Mouse (Mus musculus): ENCODE data around the gene Ubxn7. TPM values are rescaled to one million over a fixed set of nuclear protein-coding genes. Genes with fewer than 3 reads are reported as not detected.

Ubxn7 gene
- total and polyA plus RNA-seq, 3 experiments: 5.0 to 126 (median 32.6) TPM

GRCm38 (mm10) chr16:32417457-32417856 lies 85.4 kb downstream of the Ubxn7 start:
- H3K4me3 ChIP-seq (ENCODE audit: low read depth, low read length): no peak overlapping the region
- H3K4me1 ChIP-seq (ENCODE audit: insufficient read depth, low read depth, low read length): peaks cover 24% of the 10 kb centered on the region
- ATAC-seq (ENCODE audit: extremely low read depth, insufficient number of reproducible peaks, low FRiP score, poor library complexity, severe bottlenecking): no peak
- TF ChIP-seq TAL1 (conservative IDR thresholded peaks at IDR 0.05; ENCODE audit: low read depth, low read length) (no peak), GATA2 (IDR thresholded peaks at IDR 0.05; ENCODE audit: borderline replicate concordance, low read depth, low read length) (no peak), POLR2AphosphoS5 (IDR thresholded peaks at IDR 0.05; ENCODE audit: insufficient replicate concordance, low read depth, low read length) (no peak), CTCF (IDR thresholded peaks at IDR 0.05; ENCODE audit: low read depth, low read length) (no peak), GATA1 (IDR thresholded peaks at IDR 0.05; ENCODE audit: borderline replicate concordance, low read length) (no peak)
- no peaks in the 10 kb centered on the region for H3K36me3 ChIP-seq (replicated peaks)
- no peaks in the 10 kb centered on the region for H3K27me3 ChIP-seq (ENCODE audit: insufficient read depth, low read length)
- peaks cover 15% of the 10 kb centered on the region for H3K9me3 ChIP-seq (replicated peaks)
- DNase-seq (ENCODE audit: low spot score): no peak

DNA sequence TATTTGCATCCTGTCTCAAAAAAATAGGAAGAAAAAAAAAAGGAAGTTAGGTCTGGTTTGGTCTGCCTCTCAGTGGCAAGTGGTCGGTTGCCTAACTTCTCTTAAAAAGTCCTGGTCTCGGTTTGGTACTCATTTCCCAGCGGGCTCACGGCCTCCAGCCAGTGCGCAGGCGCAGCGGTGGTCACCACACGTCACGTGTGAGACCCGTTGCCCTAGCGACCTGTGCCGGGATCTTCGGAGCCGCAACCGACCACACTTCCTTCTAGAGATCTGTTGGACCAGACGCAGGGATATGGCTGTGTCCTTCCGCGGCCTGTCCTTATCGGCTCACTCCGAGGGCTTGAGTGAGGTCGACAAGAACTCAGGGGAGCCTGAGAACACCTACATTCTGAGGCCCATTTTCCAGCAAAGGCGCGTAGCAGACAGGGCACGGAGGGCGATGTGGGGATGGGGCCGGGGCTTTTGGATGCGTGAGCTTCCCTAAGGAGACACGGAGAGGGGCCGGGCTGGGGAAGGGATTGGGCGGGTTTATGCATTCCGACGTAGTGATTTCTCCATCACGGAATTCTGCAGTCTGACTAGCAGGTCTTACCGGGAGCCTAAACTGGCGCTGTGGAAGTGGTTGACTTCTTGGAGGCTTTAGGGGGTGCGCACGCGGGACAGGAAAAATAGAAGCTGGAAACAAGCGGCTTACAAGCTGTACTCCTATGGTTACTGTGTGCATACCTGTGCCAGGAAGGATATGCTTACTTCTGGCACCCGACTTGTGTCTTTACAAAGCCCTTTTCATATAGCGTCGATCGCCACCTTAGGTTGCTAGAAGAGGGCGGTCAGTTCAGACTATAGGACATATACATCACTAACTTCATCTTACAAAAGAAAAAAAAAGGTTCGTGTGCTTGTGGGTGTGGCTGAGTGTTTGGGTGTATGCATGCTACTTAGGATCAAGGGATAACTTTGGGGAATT lies 87.7 kb downstream of the Ubxn7 start, which contains the start of gene Tctex1d2:
Tctex1d2 (plus strand) TSS at position 186 of the 967 bp plus-strand sequence.
- Histone ChIP-seq H3K4me1 (ENCODE audit: insufficient read depth, low read depth, low read length) (peaks cover 26% of the 10 kb centered on the region), H3K27me3 (ENCODE audit: insufficient read depth, low read length) (no peaks in the 10 kb centered on the region), H3K4me3 (ENCODE audit: low read depth, low read length) (peak within 1 kb of the TSS; percentile 75), H3K36me3 (replicated peaks) (no peaks in the 10 kb centered on the region), H3K9me3 (replicated peaks) (peaks cover 12% of the 10 kb centered on the region)
- ATAC-seq (ENCODE audit: extremely low read depth, insufficient number of reproducible peaks, low FRiP score, poor library complexity, severe bottlenecking) (peak; percentile 78), DNase-seq (ENCODE audit: low spot score) (peak; percentile 91)
- TF ChIP-seq CTCF (IDR thresholded peaks at IDR 0.05; ENCODE audit: low read depth, low read length) (no peak), TAL1 (conservative IDR thresholded peaks at IDR 0.05; ENCODE audit: low read depth, low read length) (no peak), POLR2AphosphoS5 (IDR thresholded peaks at IDR 0.05; ENCODE audit: insufficient replicate concordance, low read depth, low read length) (no peak), GATA2 (IDR thresholded peaks at IDR 0.05; ENCODE audit: borderline replicate concordance, low read depth, low read length) (no peak), GATA1 (IDR thresholded peaks at IDR 0.05; ENCODE audit: borderline replicate concordance, low read length) (no peak)

DNA sequence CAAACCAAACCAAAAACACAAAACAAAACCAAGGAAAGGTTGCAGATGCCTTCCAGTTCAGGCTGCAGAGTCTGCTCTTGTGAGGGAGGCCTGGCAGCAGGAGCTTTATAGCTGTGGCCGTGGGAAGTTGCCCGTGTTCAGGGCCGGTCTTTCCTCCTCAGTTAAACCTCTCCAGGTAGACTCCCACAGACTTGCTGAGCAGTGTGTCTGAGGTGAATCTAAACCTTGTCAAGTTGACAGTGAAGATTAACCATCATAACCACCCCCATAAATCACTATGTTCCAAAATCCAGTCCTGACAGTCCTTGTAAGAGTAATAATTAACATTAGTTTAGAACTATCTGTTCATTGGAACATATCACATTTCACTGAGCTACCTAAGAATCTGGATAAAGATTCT lies 95.4 kb downstream of the Ubxn7 start:
- ATAC-seq (ENCODE audit: extremely low read depth, insufficient number of reproducible peaks, low FRiP score, poor library complexity, severe bottlenecking) (no peak), DNase-seq (ENCODE audit: low spot score) (no peak)
- peaks cover 18% of the 10 kb centered on the region for H3K36me3 ChIP-seq (replicated peaks)
- H3K9me3 ChIP-seq (replicated peaks): no peaks in the 10 kb centered on the region
- TF ChIP-seq GATA2 (IDR thresholded peaks at IDR 0.05; ENCODE audit: borderline replicate concordance, low read depth, low read length) (no peak), TAL1 (conservative IDR thresholded peaks at IDR 0.05; ENCODE audit: low read depth, low read length) (no peak), CTCF (IDR thresholded peaks at IDR 0.05; ENCODE audit: low read depth, low read length) (no peak), GATA1 (IDR thresholded peaks at IDR 0.05; ENCODE audit: borderline replicate concordance, low read length) (no peak), POLR2AphosphoS5 (IDR thresholded peaks at IDR 0.05; ENCODE audit: insufficient replicate concordance, low read depth, low read length) (no peak)
- no peaks in the 10 kb centered on the region for H3K27me3 ChIP-seq (ENCODE audit: insufficient read depth, low read length)
- H3K4me3 ChIP-seq (ENCODE audit: low read depth, low read length): no peak overlapping the region
- peaks cover 33% of the 10 kb centered on the region for H3K4me1 ChIP-seq (ENCODE audit: insufficient read depth, low read depth, low read length)

DNA sequence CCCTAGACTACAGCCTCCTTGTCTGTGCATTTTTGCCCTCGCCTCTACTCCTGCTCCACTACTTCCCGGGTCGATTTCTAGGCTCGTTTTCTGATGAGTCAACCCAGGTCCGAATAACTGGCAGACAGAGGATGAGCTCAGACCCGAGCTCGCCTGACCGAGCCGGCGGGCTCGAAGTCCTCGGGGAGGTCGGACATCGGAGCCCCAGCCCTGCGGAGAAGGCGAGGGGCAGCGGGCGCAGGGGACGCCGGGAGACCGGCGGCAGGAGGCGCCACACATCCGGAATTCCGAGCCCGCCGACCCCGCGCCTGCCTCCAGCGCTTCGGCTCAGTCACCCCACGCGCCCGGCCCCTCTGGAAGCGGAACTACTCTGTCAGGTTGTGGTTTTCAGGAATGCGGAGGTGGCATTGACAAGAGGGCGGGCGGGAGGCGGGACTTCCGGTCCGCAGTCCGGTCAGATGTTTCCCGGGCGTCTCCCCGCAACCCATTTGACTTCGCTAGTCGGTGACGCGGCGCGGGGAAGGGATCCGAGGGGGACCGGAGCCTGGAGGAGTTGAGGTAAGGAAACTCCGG lies 98.5 kb downstream of the Ubxn7 start, which contains the start of gene Pcyt1a:
Pcyt1a (plus strand) TSS at position 448 of the 573 bp plus-strand sequence.
- peak; percentile 74 for DNase-seq (ENCODE audit: low spot score)
- Histone ChIP-seq H3K36me3 (replicated peaks) (peaks cover 23% of the 10 kb centered on the region), H3K4me3 (ENCODE audit: low read depth, low read length) (peak within 1 kb of the TSS; percentile 85), H3K9me3 (replicated peaks) (no peaks in the 10 kb centered on the region), H3K27me3 (ENCODE audit: insufficient read depth, low read length) (no peaks in the 10 kb centered on the region), H3K4me1 (ENCODE audit: insufficient read depth, low read depth, low read length) (peaks cover 54% of the 10 kb centered on the region)
- peak; percentile 71 for ATAC-seq (ENCODE audit: extremely low read depth, insufficient number of reproducible peaks, low FRiP score, poor library complexity, severe bottlenecking)
- no peak for TF ChIP-seq CTCF (IDR thresholded peaks at IDR 0.05; ENCODE audit: low read depth, low read length)

- TF ChIP-seq POLR2AphosphoS5 (IDR thresholded peaks at IDR 0.05; ENCODE audit: insufficient replicate concordance, low read depth, low read length) (no peak), GATA1 (IDR thresholded peaks at IDR 0.05; ENCODE audit: borderline replicate concordance, low read length) (no peak), CTCF (IDR thresholded peaks at IDR 0.05; ENCODE audit: low read depth, low read length) (no peak), TAL1 (conservative IDR thresholded peaks at IDR 0.05; ENCODE audit: low read depth, low read length) (no peak), GATA2 (IDR thresholded peaks at IDR 0.05; ENCODE audit: borderline replicate concordance, low read depth, low read length) (no peak)
- DNase-seq (ENCODE audit: low spot score) (peak; percentile 43), ATAC-seq (ENCODE audit: extremely low read depth, insufficient number of reproducible peaks, low FRiP score, poor library complexity, severe bottlenecking) (no peak)
- Histone ChIP-seq H3K4me3 (ENCODE audit: low read depth, low read length) (peak overlapping the region; percentile 85), H3K9me3 (replicated peaks) (no peaks in the 10 kb centered on the region), H3K36me3 (replicated peaks) (peaks cover 28% of the 10 kb centered on the region), H3K27me3 (ENCODE audit: insufficient read depth, low read length) (no peaks in the 10 kb centered on the region), H3K4me1 (ENCODE audit: insufficient read depth, low read depth, low read length) (peaks cover 59% of the 10 kb centered on the region)
Measured at GRCm38 (mm10) chr16:32431047-32431591, 99.1 kb downstream of the Ubxn7 start.

GRCm38 (mm10) chr16:32431926-32432325 lies 99.9 kb downstream of the Ubxn7 start:
- TF ChIP-seq POLR2AphosphoS5 (IDR thresholded peaks at IDR 0.05; ENCODE audit: insufficient replicate concordance, low read depth, low read length) (no peak), CTCF (IDR thresholded peaks at IDR 0.05; ENCODE audit: low read depth, low read length) (no peak), TAL1 (conservative IDR thresholded peaks at IDR 0.05; ENCODE audit: low read depth, low read length) (no peak), GATA1 (IDR thresholded peaks at IDR 0.05; ENCODE audit: borderline replicate concordance, low read length) (no peak), GATA2 (IDR thresholded peaks at IDR 0.05; ENCODE audit: borderline replicate concordance, low read depth, low read length) (no peak)
- H3K4me1 ChIP-seq (ENCODE audit: insufficient read depth, low read depth, low read length): peaks cover 67% of the 10 kb centered on the region
- ATAC-seq (ENCODE audit: extremely low read depth, insufficient number of reproducible peaks, low FRiP score, poor library complexity, severe bottlenecking) (no peak), DNase-seq (ENCODE audit: low spot score) (no peak)
- H3K27me3 ChIP-seq (ENCODE audit: insufficient read depth, low read length): no peaks in the 10 kb centered on the region
- H3K36me3 ChIP-seq (replicated peaks): peaks cover 29% of the 10 kb centered on the region
- peak overlapping the region; percentile 85 for H3K4me3 ChIP-seq (ENCODE audit: low read depth, low read length)
- no peaks in the 10 kb centered on the region for H3K9me3 ChIP-seq (replicated peaks)

All from G1E (cell line).